Mouse (Mus musculus) bone marrow, adult 2 months (tissue): ENCODE measurements around the gene Mapkap1.

Source experiments
- CTCF ChIP-seq: fragments of 200-500 bp; IDR thresholded peaks from 2 replicates; pipeline ENCODE4 v1.5.1; 2011; ENCODE audit warnings: low read length, control low read depth; ENCODE audit not compliant: control insufficient read depth, insufficient read depth
- POLR2A ChIP-seq: fragments of 200-500 bp; IDR thresholded peaks from 2 replicates; pipeline ENCODE4 v1.6.1; 2011; ENCODE audit warnings: low read depth, mild to moderate bottlenecking, control low read depth, low read length, borderline replicate concordance; ENCODE audit not compliant: control insufficient read depth

DNA sequence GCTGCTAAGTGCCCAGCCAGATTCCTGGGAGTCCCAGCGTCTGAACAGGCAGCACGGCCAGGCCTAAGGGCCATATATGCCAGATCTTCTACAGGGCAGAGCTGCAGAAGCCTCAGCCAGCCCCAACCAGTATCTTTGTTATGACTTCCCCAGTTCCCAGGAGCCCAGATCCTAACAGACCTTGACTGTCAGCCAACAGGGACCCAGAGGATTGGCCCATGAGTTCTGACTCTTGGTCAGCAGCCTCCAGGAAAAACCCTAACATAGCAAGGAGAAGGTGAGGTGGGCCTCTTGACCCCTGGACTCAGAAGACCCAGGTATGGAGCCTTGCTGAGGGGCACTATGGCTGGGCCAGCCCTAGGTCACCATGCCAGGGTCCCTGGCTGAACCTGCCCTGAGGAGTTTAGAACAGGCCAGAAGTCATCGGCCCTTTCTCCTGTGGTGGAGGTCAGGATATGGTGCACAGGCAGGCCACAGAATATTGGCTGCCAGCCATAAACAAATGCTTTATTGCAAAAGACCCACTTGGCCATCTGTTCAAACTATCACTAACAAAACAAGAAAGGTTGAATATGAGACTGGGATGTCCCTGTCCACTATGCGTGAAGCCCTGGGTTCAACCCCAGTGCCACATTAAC lies 222.5 kb downstream of the Mapkap1 start:
- TF ChIP-seq CTCF (no peak), POLR2A (no peak)
